Comparison of ENCODE assay signal across 31 mouse cellular contexts in genomic region chr7:144420552-144420951, GRCm38 (mm10). TPM values are rescaled to one million over a fixed set of nuclear protein-coding genes. Genes with fewer than 3 reads are reported as not detected.
A peak's percentile ranks its signal among the peaks of the same experiment; 100 is the strongest.
DNase-seq lines count a peak whose midpoint lies in the region; ATAC-seq and TF ChIP-seq lines count a peak whose summit lies in the region.
"Had no signal": no experiment of that assay in that cellular context is flagged by ENCODE, and none has a peak within 500 bp of the region (broad histone marks: within the 10 kb centered on the region; RNA-seq: fewer than 3 reads in every experiment).

No protein-coding gene starts in this region.

- peaks cover 44% of the 10 kb centered on the region for H3K4me1 ChIP-seq in hindbrain, embryonic 13.5 days (replicated peaks)
- H3K4me1 ChIP-seq in hindbrain, postnatal 0 days (ENCODE audit: insufficient read depth, low read length): peaks cover 24% of the 10 kb centered on the region
- peaks cover 55% of the 10 kb centered on the region for H3K4me1 ChIP-seq in midbrain, embryonic 10.5 days
- peaks cover 32% of the 10 kb centered on the region for H3K4me1 ChIP-seq in midbrain, embryonic 16.5 days (ENCODE audit: control insufficient read depth, insufficient read depth, low read length)

- 22% methylated on average over 16 of the region's 16 CpGs for WGBS in hindbrain, embryonic 13.5 days
- 35% methylated on average over 16 of the region's 16 CpGs for WGBS in hindbrain, postnatal 0 days
- WGBS in midbrain, embryonic 10.5 days: 23% methylated on average over 16 of the region's 16 CpGs
- 27% methylated on average over 16 of the region's 16 CpGs for WGBS in midbrain, embryonic 16.5 days

- H3K9ac ChIP-seq in hindbrain, embryonic 13.5 days: peak overlapping the region; percentile 9; the same call in 1 of the 2 replicates
- no peak overlapping the region for H3K9ac ChIP-seq in hindbrain, postnatal 0 days (replicated peaks; ENCODE audit: low read length)
- H3K9ac ChIP-seq in midbrain, embryonic 16.5 days (ENCODE audit: low read depth, low read length): no peak overlapping the region
- H3K9ac ChIP-seq: embryonic facial prominence, embryonic 15.5 days; forebrain, embryonic 13.5 days; heart, embryonic 15.5 days; hindbrain, embryonic 14.5 days; liver, embryonic 14.5 days; neural tube, embryonic 12.5 days had no signal

- DNase-seq in cerebellum, postnatal 14 days: peak; percentile 30 to 62
- no peak for DNase-seq in cerebellum, adult 18-20 months
- DNase-seq in hindbrain, postnatal 0 days (ENCODE audit: low spot score): no peak
- DNase-seq in midbrain, embryonic 10.5 days (ENCODE audit: low spot score): no peak
- no peak for DNase-seq in thymus, postnatal 4 days
- DNase-seq in adrenal gland, adult 18-20 months (ENCODE audit: low spot score in 2 of 2): no peak
- DNase-seq: adrenal gland, postnatal 10 days; cerebellum, adult 11 months; gastrocnemius, postnatal 14 days; heart, adult 11 months; kidney, adult 11 months; kidney, postnatal 10 days; layer of hippocampus, adult 9-11 months; liver; lung, adult 2 months; lung, postnatal 10 days; thymus, adult 2 months had no signal

- H3K4me3 ChIP-seq in hindbrain, embryonic 13.5 days: no peak overlapping the region
- no peak overlapping the region for H3K4me3 ChIP-seq in hindbrain, postnatal 0 days (ENCODE audit: low read length)
- H3K4me3 ChIP-seq in midbrain, embryonic 10.5 days: no peak overlapping the region
- H3K4me3 ChIP-seq in midbrain, embryonic 16.5 days (ENCODE audit: low read depth, low read length): no peak overlapping the region
- H3K4me3 ChIP-seq: embryonic facial prominence, embryonic 15.5 days; forebrain, embryonic 13.5 days; heart, embryonic 10.5 days; heart, embryonic 15.5 days; myocyte; neural tube, embryonic 12.5 days had no signal

- H3K27ac ChIP-seq in hindbrain, embryonic 13.5 days: no peak overlapping the region
- H3K27ac ChIP-seq in hindbrain, postnatal 0 days: no peak overlapping the region
- H3K27ac ChIP-seq in midbrain, embryonic 10.5 days (replicated peaks): peak overlapping the region; percentile 10; the same call in 1 of the 2 replicates
- H3K27ac ChIP-seq in midbrain, embryonic 16.5 days (ENCODE audit: low read length): no peak overlapping the region
- H3K27ac ChIP-seq: embryonic facial prominence, embryonic 15.5 days; forebrain, embryonic 13.5 days; heart, embryonic 10.5 days; heart, embryonic 15.5 days; hindbrain, embryonic 14.5 days; liver, embryonic 14.5 days; macrophage; neural tube, embryonic 12.5 days had no signal

- no peak for ATAC-seq in hindbrain, embryonic 13.5 days (ENCODE audit: low FRiP score)
- ATAC-seq in hindbrain, postnatal 0 days: no peak
- ATAC-seq in midbrain, embryonic 16.5 days: no peak
- ATAC-seq: forebrain, embryonic 13.5 days; inflammation-experienced regulatory T-cells, adult 6 months had no signal

- peaks cover 7% of the 10 kb centered on the region for H3K36me3 ChIP-seq in hindbrain, embryonic 13.5 days
- H3K36me3 ChIP-seq in hindbrain, postnatal 0 days (ENCODE audit: insufficient read depth, low read length): no peaks in the 10 kb centered on the region
- no peaks in the 10 kb centered on the region for H3K36me3 ChIP-seq in midbrain, embryonic 10.5 days
- H3K36me3 ChIP-seq in midbrain, embryonic 16.5 days (ENCODE audit: control insufficient read depth, insufficient read depth, low read length): no peaks in the 10 kb centered on the region; the same call in 1 of the 2 replicates
- H3K36me3 ChIP-seq: embryonic facial prominence, embryonic 15.5 days; G1E; heart, embryonic 10.5 days; heart, embryonic 15.5 days; neural tube, embryonic 12.5 days had no signal

- no peak overlapping the region for H3K4me2 ChIP-seq in hindbrain, embryonic 13.5 days
- no peak overlapping the region for H3K4me2 ChIP-seq in hindbrain, postnatal 0 days (ENCODE audit: low read depth, low read length)
- no peak overlapping the region for H3K4me2 ChIP-seq in midbrain, embryonic 16.5 days (ENCODE audit: low read length)
- H3K4me2 ChIP-seq: embryonic facial prominence, embryonic 15.5 days; forebrain, embryonic 13.5 days; heart, embryonic 15.5 days; hindbrain, embryonic 14.5 days; midbrain, embryonic 11.5 days; neural tube, embryonic 12.5 days had no signal

- no peaks in the 10 kb centered on the region for H3K9me3 ChIP-seq in hindbrain, embryonic 13.5 days
- no peaks in the 10 kb centered on the region for H3K9me3 ChIP-seq in hindbrain, postnatal 0 days (ENCODE audit: low read length)
- H3K9me3 ChIP-seq in midbrain, embryonic 10.5 days (replicated peaks): no peaks in the 10 kb centered on the region
- no peaks in the 10 kb centered on the region for H3K9me3 ChIP-seq in midbrain, embryonic 16.5 days (replicated peaks; ENCODE audit: control insufficient read depth, low read length, poor library complexity, severe bottlenecking)
- H3K9me3 ChIP-seq: embryonic facial prominence, embryonic 15.5 days; forebrain, embryonic 13.5 days; G1E; heart, embryonic 10.5 days; heart, embryonic 15.5 days; neural tube, embryonic 12.5 days had no signal

- no peak for TF ChIP-seq CTCF in hindbrain, postnatal 0 days (IDR thresholded peaks at IDR 0.05; ENCODE audit: low read depth)

- H3K27me3 ChIP-seq in hindbrain, embryonic 13.5 days: no peaks in the 10 kb centered on the region
- no peaks in the 10 kb centered on the region for H3K27me3 ChIP-seq in hindbrain, postnatal 0 days (ENCODE audit: insufficient read depth, low read length)
- H3K27me3 ChIP-seq in midbrain, embryonic 10.5 days (ENCODE audit: low read depth, poor library complexity, severe bottlenecking): peaks cover 4% of the 10 kb centered on the region; the same call in 1 of the 2 replicates
- no peaks in the 10 kb centered on the region for H3K27me3 ChIP-seq in midbrain, embryonic 16.5 days (ENCODE audit: control insufficient read depth, insufficient read depth, low read depth, low read length)
- H3K27me3 ChIP-seq: embryonic facial prominence, embryonic 15.5 days; forebrain, embryonic 13.5 days; neural tube, embryonic 12.5 days had no signal

RNA-seq across cellular contexts. Expression of gene Cttn, which starts 50.3 kb away (rescaled TPM):
- 181 and 185 TPM in 2 replicates for polyA plus RNA-seq in hindbrain, embryonic 13.5 days (2015; fragmentation: Nextera tagmentation; extraction: Ambion mirVana)
- 120 TPM in 2 replicates for total RNA-seq in hindbrain, postnatal 0 days (2014; rRNA removed)
- polyA plus RNA-seq in hindbrain, postnatal 0 days (2015; fragmentation: Nextera tagmentation; extraction: Ambion mirVana): 154 and 157 TPM in 2 replicates
- 217 and 229 TPM in 2 replicates for polyA plus RNA-seq in midbrain, embryonic 10.5 days (2016; fragmentation: Nextera tagmentation; extraction: Ambion mirVana)
- polyA plus RNA-seq in midbrain, embryonic 16.5 days (2015; fragmentation: Nextera tagmentation; extraction: Ambion mirVana): 190 and 195 TPM in 2 replicates
- total RNA-seq in adrenal gland, adult 18-20 months (2021): 100 to 1,000 TPM; 168 to 229 TPM

Comparison
In these comparisons a context has a peak if more than half of its experiments do, and no peak if none do; other contexts are left out.
1. DNase-seq: peak in cerebellum, postnatal 14 days (2 of 2); none in cerebellum, adult 18-20 months (0 of 2), hindbrain, postnatal 0 days (single experiment), midbrain, embryonic 10.5 days (single experiment), thymus, postnatal 4 days (single experiment) and adrenal gland, adult 18-20 months (0 of 2).